Mouse (Mus musculus): Measurements from ENCODE around the gene Lyzl6. TPM values are rescaled to one million over a fixed set of nuclear protein-coding genes. Genes with fewer than 3 reads are reported as not detected.

Lyzl6 gene
- polyA plus RNA-seq, 1 experiment = not detected

GRCm38 (mm10) chr11:103651426-103651825, 12.7 kb upstream of the Lyzl6 start:
- Histone ChIP-seq H3K36me3 (ENCODE audit: control insufficient read depth, insufficient read depth) (no peaks in the 10 kb centered on the region), H3K4me3 (no peak overlapping the region), H3K79me2 (ENCODE audit: control insufficient read depth, insufficient read depth) (no peaks in the 10 kb centered on the region), H3K27me3 (ENCODE audit: control insufficient read depth, insufficient read depth, insufficient read length) (peaks cover 53% of the 10 kb centered on the region), H3K4me2 (ENCODE audit: low read depth) (no peak overlapping the region), H3ac (ENCODE audit: control insufficient read depth, insufficient read length) (no peak overlapping the region)
- no peak for TF ChIP-seq MAX (IDR thresholded peaks at IDR 0.05; ENCODE audit: low read depth)
- TF ChIP-seq MYOD1 (IDR thresholded peaks at IDR 0.05; ENCODE audit: control insufficient read depth in 1 of 3, insufficient read length in 2 of 3, low read depth in 2 of 3) = no peak
- TF ChIP-seq TCF12 (IDR thresholded peaks at IDR 0.05; ENCODE audit: insufficient read depth, poor library complexity, severe bottlenecking) = no peak
- TF ChIP-seq E2F4 (IDR thresholded peaks at IDR 0.05; ENCODE audit: insufficient read depth) = no peak
- TF ChIP-seq POLR2AphosphoS2 (IDR thresholded peaks at IDR 0.05; ENCODE audit: insufficient read length, low read depth) = no peak
- TF ChIP-seq SRF (IDR thresholded peaks at IDR 0.05; ENCODE audit: control insufficient read depth, insufficient read length, low read depth) = no peak
- no peak for TF ChIP-seq TCF3 (IDR thresholded peaks at IDR 0.05; ENCODE audit: insufficient read length, low read depth)
- no peak for TF ChIP-seq REST (IDR thresholded peaks at IDR 0.05; ENCODE audit: insufficient read depth, insufficient read length)
- TF ChIP-seq USF1 (IDR thresholded peaks at IDR 0.05; ENCODE audit: low read depth) = no peak
- no peak for TF ChIP-seq POLR2A (IDR thresholded peaks at IDR 0.05; ENCODE audit: insufficient read length, low read depth)
- TF ChIP-seq CEBPB (IDR thresholded peaks at IDR 0.05; ENCODE audit: insufficient read depth, poor library complexity, severe bottlenecking) = no peak
- TF ChIP-seq MYOG (IDR thresholded peaks at IDR 0.05; ENCODE audit: control insufficient read depth in 1 of 3, insufficient read depth in 1 of 3, insufficient read length in 2 of 3, low read depth in 2 of 3) = no peak

- TF ChIP-seq SRF (IDR thresholded peaks at IDR 0.05; ENCODE audit: control insufficient read depth, insufficient read length, low read depth) = no peak
- no peak for TF ChIP-seq TCF3 (IDR thresholded peaks at IDR 0.05; ENCODE audit: insufficient read length, low read depth)
- no peak for TF ChIP-seq MAX (IDR thresholded peaks at IDR 0.05; ENCODE audit: low read depth)
- TF ChIP-seq POLR2A (IDR thresholded peaks at IDR 0.05; ENCODE audit: insufficient read length, low read depth) = no peak
- no peak for TF ChIP-seq MYOG (IDR thresholded peaks at IDR 0.05; ENCODE audit: control insufficient read depth in 1 of 3, insufficient read depth in 1 of 3, insufficient read length in 2 of 3, low read depth in 2 of 3)
- TF ChIP-seq POLR2AphosphoS2 (IDR thresholded peaks at IDR 0.05; ENCODE audit: insufficient read length, low read depth) = no peak
- no peak for TF ChIP-seq MYOD1 (IDR thresholded peaks at IDR 0.05; ENCODE audit: control insufficient read depth in 1 of 3, insufficient read length in 2 of 3, low read depth in 2 of 3)
- TF ChIP-seq USF1 (IDR thresholded peaks at IDR 0.05; ENCODE audit: low read depth) = no peak
- no peak for TF ChIP-seq TCF12 (IDR thresholded peaks at IDR 0.05; ENCODE audit: insufficient read depth, poor library complexity, severe bottlenecking)
- no peak for TF ChIP-seq E2F4 (IDR thresholded peaks at IDR 0.05; ENCODE audit: insufficient read depth)
- TF ChIP-seq CEBPB (IDR thresholded peaks at IDR 0.05; ENCODE audit: insufficient read depth, poor library complexity, severe bottlenecking) = no peak
- TF ChIP-seq REST (IDR thresholded peaks at IDR 0.05; ENCODE audit: insufficient read depth, insufficient read length) = no peak
- no peaks in the 10 kb centered on the region for H3K36me3 ChIP-seq (ENCODE audit: control insufficient read depth, insufficient read depth)
- no peak overlapping the region for H3K4me3 ChIP-seq
- peaks cover 53% of the 10 kb centered on the region for H3K27me3 ChIP-seq (ENCODE audit: control insufficient read depth, insufficient read depth, insufficient read length)
- H3K4me2 ChIP-seq (ENCODE audit: low read depth) = no peak overlapping the region
- no peaks in the 10 kb centered on the region for H3K79me2 ChIP-seq (ENCODE audit: control insufficient read depth, insufficient read depth)
- H3ac ChIP-seq (ENCODE audit: control insufficient read depth, insufficient read length) = no peak overlapping the region
Observed at GRCm38 (mm10) chr11:103649983-103650493, 11.3 kb upstream of the Lyzl6 start.

GRCm38 (mm10) chr11:103649301-103649982, 10.8 kb upstream of the Lyzl6 start, which contains the start of gene Rprml:
Gene Rprml (plus strand): TSS chr11:103649570.
- no peaks in the 10 kb centered on the region for H3K79me2 ChIP-seq (ENCODE audit: control insufficient read depth, insufficient read depth)
- H3K4me2 ChIP-seq (ENCODE audit: low read depth) = no peak within 1 kb of the TSS
- H3K4me3 ChIP-seq = no peak within 1 kb of the TSS
- H3K27me3 ChIP-seq (ENCODE audit: control insufficient read depth, insufficient read depth, insufficient read length) = peaks cover 53% of the 10 kb centered on the region
- H3ac ChIP-seq (ENCODE audit: control insufficient read depth, insufficient read length) = no peak within 1 kb of the TSS
- no peaks in the 10 kb centered on the region for H3K36me3 ChIP-seq (ENCODE audit: control insufficient read depth, insufficient read depth)
- no peak for TF ChIP-seq MYOD1 (IDR thresholded peaks at IDR 0.05; ENCODE audit: control insufficient read depth in 1 of 3, insufficient read length in 2 of 3, low read depth in 2 of 3)
- TF ChIP-seq CEBPB (IDR thresholded peaks at IDR 0.05; ENCODE audit: insufficient read depth, poor library complexity, severe bottlenecking) = no peak
- TF ChIP-seq REST (IDR thresholded peaks at IDR 0.05; ENCODE audit: insufficient read depth, insufficient read length) = no peak
- TF ChIP-seq TCF3 (IDR thresholded peaks at IDR 0.05; ENCODE audit: insufficient read length, low read depth) = no peak
- no peak for TF ChIP-seq POLR2A (IDR thresholded peaks at IDR 0.05; ENCODE audit: insufficient read length, low read depth)
- TF ChIP-seq E2F4 (IDR thresholded peaks at IDR 0.05; ENCODE audit: insufficient read depth) = no peak
- no peak for TF ChIP-seq USF1 (IDR thresholded peaks at IDR 0.05; ENCODE audit: low read depth)
- no peak for TF ChIP-seq SRF (IDR thresholded peaks at IDR 0.05; ENCODE audit: control insufficient read depth, insufficient read length, low read depth)
- no peak for TF ChIP-seq POLR2AphosphoS2 (IDR thresholded peaks at IDR 0.05; ENCODE audit: insufficient read length, low read depth)
- TF ChIP-seq MAX (IDR thresholded peaks at IDR 0.05; ENCODE audit: low read depth) = no peak
- TF ChIP-seq TCF12 (IDR thresholded peaks at IDR 0.05; ENCODE audit: insufficient read depth, poor library complexity, severe bottlenecking) = no peak
- no peak for TF ChIP-seq MYOG (IDR thresholded peaks at IDR 0.05; ENCODE audit: control insufficient read depth in 1 of 3, insufficient read depth in 1 of 3, insufficient read length in 2 of 3, low read depth in 2 of 3)

GRCm38 (mm10) chr11:103648656-103649055, 10.0 kb upstream of the Lyzl6 start:
- H3K36me3 ChIP-seq (ENCODE audit: control insufficient read depth, insufficient read depth) = no peaks in the 10 kb centered on the region
- no peak overlapping the region for H3K4me3 ChIP-seq
- H3K79me2 ChIP-seq (ENCODE audit: control insufficient read depth, insufficient read depth) = no peaks in the 10 kb centered on the region
- H3K4me2 ChIP-seq (ENCODE audit: low read depth) = no peak overlapping the region
- H3K27me3 ChIP-seq (ENCODE audit: control insufficient read depth, insufficient read depth, insufficient read length) = peaks cover 50% of the 10 kb centered on the region
- no peak for TF ChIP-seq TCF12 (IDR thresholded peaks at IDR 0.05; ENCODE audit: insufficient read depth, poor library complexity, severe bottlenecking)
- no peak for TF ChIP-seq MYOG (IDR thresholded peaks at IDR 0.05; ENCODE audit: control insufficient read depth in 1 of 3, insufficient read depth in 1 of 3, insufficient read length in 2 of 3, low read depth in 2 of 3)
- no peak for TF ChIP-seq CEBPB (IDR thresholded peaks at IDR 0.05; ENCODE audit: insufficient read depth, poor library complexity, severe bottlenecking)
- no peak overlapping the region for H3ac ChIP-seq (ENCODE audit: control insufficient read depth, insufficient read length)

Data from myocyte (in vitro differentiated cells).